Mouse (Mus musculus) CD8-positive naive resting alpha-beta T cell, adult 2 months (primary cell): ENCODE measurements around the gene Hid1.
"Not testable (repeated sequence)": the region's sequence is repeated elsewhere in the genome, so short reads cannot be mapped to it uniquely, and the experiment has no call there.

Experiments
- DNase-seq, 2 experiments: peaks; one replicate each; pipeline ENCODE4 v3.0.0; 2022; ENCODE audit warnings: low read depth in 2 of 2, low spot score in 2 of 2

Hid1 gene

GRCm38 (mm10) chr11:115367395-115367944 is at the start of gene Hid1:
TSS of gene Hid1 (minus strand) at chr11:115367756.
- DNase-seq, result peak; percentile 70 to 85

GRCm38 (mm10) chr11:115409556-115409955 is 42.0 kb upstream of the Hid1 start:
- DNase-seq, result no peak

DNA sequence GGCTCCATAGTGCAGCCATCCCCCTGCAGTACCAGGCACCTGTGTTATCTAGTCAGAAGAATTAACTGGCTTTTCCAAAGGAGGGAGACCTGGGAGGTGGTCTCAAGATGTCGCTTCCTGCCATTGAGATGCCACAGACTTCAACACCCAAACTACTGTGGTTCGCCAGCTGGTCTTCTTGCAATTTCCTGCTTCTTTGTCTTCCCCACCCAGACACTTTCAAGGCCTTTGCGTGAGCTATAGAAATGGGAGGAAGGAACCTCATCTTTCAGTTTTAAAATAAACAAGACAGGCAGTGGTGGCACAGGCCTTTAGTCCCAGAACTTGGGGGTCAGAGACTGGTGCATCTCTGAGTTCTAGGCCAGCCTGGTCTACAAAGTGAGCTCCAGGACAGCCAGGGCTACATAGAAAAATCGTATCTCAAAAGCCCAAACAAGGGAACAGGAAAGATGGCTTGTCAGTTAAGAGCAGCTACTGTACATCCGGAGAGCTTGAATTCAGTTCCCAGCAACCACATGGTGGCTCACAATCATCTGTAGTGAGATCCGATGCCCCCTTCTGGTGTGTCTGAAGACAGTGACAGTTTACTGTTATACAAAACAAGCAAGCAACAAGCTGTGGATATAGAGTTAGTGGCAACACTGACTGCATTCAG is 40.8 kb upstream of the Hid1 start:
- DNase-seq, result peak; percentile 39 to 58

- peak; percentile 65 to 80 for DNase-seq
These were observed 39.4 kb upstream of the Hid1 start for GRCm38 (mm10) chr11:115406858-115407401.

- DNase-seq, result no peak
These were observed 38.2 kb upstream of the Hid1 start for GRCm38 (mm10) chr11:115405723-115406122.

- DNase-seq, result peak; percentile 70 to 79
These were observed 36.0 kb upstream of the Hid1 start, which contains the start of gene Mrpl58 for GRCm38 (mm10) chr11:115403338-115404124. TSS of gene Mrpl58 (plus strand) at chr11:115403752.

DNA sequence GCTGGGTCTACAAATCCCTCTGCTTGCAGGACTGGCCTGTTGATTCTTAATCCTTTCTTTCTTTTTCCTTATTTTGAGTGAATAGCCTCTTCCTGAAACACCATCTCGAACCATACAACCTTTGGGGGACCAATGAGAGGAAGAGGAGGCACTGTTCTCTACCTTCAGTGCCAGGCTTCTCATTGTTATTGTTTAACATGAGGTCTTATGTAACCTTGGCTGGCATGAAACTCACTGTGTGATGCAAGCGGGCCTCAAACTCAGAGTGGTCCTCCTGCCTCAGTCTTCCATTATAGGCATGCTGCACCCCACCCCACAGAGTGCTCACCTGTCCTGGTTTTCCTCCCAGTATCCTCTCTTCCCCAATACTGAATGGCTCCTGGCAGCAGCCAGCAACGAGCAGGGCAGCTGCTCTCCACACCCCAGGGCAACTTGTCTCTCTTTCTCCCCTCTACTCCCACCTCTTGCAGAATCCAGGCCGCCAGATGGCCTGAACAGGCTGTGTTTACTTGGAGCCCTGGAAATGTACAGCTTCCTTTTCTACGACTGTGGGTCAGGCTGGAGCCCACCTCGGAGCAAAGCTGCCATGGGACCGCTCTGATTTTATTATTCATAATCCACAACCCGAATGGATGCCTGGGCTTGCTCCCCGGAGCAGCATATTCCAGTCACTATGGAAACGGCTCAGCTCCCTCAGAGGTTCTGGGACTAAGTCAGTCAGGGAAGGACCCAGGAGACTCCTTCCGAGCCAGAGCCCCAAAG is 33.3 kb upstream of the Hid1 start:
- no peak for DNase-seq

DNA sequence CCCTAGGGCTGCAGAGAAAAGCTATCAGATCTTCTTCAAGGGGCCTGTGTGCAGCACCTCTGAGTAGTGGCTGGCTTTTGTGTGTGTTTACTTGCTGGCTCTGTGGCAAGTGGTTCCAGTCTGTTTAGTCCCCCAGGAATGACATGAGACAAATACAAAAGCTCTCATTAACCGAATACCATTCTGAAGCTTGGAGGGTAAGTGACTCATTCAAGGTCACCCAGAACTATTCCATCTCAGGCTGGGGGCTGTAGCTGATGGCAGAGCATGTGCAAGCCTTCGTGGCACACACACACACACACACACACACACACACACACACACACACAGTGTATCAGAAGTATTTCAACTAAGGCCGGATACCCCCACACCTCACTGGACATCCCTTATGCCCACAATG is 32.6 kb upstream of the Hid1 start:
- DNase-seq, result no peak

- DNase-seq, result no peak
These were observed 30.5 kb upstream of the Hid1 start for GRCm38 (mm10) chr11:115398085-115398484.

DNA sequence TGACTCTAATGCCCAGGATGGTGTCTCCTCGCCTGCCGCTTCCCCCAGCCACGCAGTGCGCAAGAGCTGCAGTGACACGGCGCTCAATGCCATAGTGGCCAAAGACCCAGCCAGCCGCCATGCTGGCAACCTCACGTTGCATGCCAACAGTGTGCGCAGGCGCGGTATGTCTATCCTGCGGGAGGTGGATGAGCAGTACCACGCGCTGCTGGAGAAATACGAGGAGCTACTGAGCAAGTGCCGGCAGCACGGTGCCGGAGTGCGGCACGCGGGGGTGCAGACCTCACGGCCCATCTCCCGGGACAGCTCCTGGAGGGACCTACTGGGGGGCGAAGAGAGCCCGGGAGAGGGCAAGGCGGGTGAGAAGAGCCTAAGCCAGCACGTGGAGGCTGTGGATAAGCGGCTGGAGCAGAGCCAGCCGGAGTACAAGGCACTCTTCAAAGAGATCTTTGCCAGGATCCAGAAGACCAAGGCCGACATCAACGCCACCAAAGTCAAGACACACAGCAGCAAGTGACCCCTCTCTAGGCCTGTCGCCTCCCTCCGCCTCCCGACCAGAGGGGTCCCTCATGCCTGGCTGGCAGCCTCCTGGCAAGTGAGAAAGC is 26.3 kb upstream of the Hid1 start:
- no peak for DNase-seq

- DNase-seq, result no peak
These were observed 23.8 kb upstream of the Hid1 start for GRCm38 (mm10) chr11:115391358-115391757.

DNA sequence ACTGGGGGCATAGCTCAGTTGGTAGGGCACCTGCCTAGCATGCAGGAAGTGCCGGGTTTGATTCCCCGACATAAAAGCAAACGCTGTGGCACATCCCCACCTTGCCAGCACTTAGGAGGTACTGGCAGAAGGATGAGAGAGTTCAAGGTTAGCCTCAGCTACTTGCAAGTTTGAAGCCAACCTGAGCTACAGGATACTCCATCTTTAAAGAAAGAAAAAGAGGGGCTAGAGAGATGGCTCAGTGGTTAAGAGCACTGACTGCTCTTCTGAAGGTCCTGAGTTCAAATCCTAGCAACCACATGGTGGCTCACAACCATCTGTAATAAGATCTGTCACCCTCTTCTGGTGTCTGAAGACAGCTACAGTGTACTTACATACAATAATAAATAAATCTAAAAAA is 19.3 kb upstream of the Hid1 start:
- not testable (repeated sequence) for DNase-seq

DNA sequence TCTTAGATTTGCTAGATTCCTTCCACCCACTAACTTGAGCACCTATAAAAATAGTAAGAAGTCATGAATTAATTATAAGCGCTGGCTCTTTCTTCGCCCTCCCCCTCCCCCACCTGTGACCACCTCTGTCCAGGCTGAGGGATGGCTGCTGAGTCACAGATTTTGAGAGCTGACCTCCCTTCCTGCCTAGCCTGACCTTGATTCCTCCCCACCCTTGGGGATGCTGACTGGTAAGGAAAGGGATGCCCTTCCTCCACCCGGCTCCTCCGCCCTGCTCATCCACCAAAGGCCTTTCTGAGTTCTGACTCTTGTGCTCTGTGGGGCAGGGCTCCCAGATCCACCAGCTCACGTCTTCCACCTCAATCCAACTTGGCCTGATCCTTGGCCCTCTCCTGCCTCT is 17.0 kb upstream of the Hid1 start:
- no peak for DNase-seq

- no peak for DNase-seq
These were observed 16.3 kb upstream of the Hid1 start for GRCm38 (mm10) chr11:115383701-115384474.

DNA sequence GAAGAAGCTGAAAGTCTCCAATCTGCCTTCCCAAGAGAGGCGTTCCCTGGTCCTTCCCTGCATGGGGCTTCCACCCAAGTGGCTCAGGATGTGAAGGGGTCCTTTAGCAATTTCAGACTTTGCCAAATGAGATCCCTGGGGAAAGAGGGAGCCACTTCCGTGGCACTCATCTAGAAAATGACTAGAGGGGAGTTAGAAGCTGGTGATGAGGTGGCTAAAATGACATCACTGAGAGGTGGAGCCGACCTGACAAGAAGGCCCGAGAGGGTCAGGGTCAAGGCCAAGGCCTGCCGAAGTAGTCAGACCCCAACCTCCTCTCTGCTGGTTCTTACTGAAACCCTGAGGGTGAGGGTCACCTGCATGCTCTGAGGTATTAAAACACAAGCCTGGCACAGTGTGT is 15.3 kb upstream of the Hid1 start:
- DNase-seq, result no peak

- DNase-seq, result peak in 1 of 2 experiments; percentile 6
These were observed 14.4 kb upstream of the Hid1 start, which contains the start of gene Cdr2l for GRCm38 (mm10) chr11:115381743-115382539. TSS of gene Cdr2l (plus strand) at chr11:115381916.

GRCm38 (mm10) chr11:115381276-115381675 is 13.7 kb upstream of the Hid1 start:
- DNase-seq, result no peak

- DNase-seq, result no peak
These were observed 10.3 kb upstream of the Hid1 start for GRCm38 (mm10) chr11:115377854-115378253.

- DNase-seq, result no peak
These were observed 9.7 kb upstream of the Hid1 start for GRCm38 (mm10) chr11:115377254-115377653.
